Mouse (Mus musculus): ENCODE data around the gene Gucy2e. TPM values are rescaled to one million over a fixed set of nuclear protein-coding genes. Genes with fewer than 3 reads are reported as not detected.
A peak's percentile ranks its signal among the peaks of the same experiment; 100 is the strongest.

Gucy2e gene
- polyA plus RNA-seq, 1 experiment from 2014 or later: 0.04 TPM

- Histone ChIP-seq H3K4me3 (ENCODE audit: low read depth, low read length) (no peak overlapping the region), H3K4me2 (replicated peaks; ENCODE audit: low read depth) (no peak overlapping the region), H3K27me3 (ENCODE audit: control insufficient read depth, insufficient read depth, low read length) (no peaks in the 10 kb centered on the region), H3K4me1 (replicated peaks; ENCODE audit: control insufficient read depth, insufficient read depth) (no peaks in the 10 kb centered on the region), H3K9me3 (ENCODE audit: control insufficient read depth, low read length) (no peaks in the 10 kb centered on the region), H3K36me3 (ENCODE audit: control insufficient read depth, insufficient read depth, low read length) (no peaks in the 10 kb centered on the region), H3K9ac (ENCODE audit: low read length) (no peak overlapping the region), H3K27ac (replicated peaks) (no peak overlapping the region)
- TF ChIP-seq EP300 (optimal IDR thresholded peaks at IDR 0.05) (no peak), CTCF (IDR thresholded peaks at IDR 0.05; ENCODE audit: low read depth) (no peak)
- no peak for ATAC-seq (ENCODE audit: low FRiP score, low TSS enrichment)
- WGBS: 69% methylated on average over 13 of the region's 13 CpGs
- DNase-seq (ENCODE audit: low spot score): no peak
Observed at GRCm38 (mm10) chr11:69268100-69268499, 31.3 kb upstream of the Gucy2e start.

- no peak overlapping the region for H3K27ac ChIP-seq (replicated peaks)
- H3K4me3 ChIP-seq (ENCODE audit: low read depth, low read length): no peak overlapping the region
- no peaks in the 10 kb centered on the region for H3K4me1 ChIP-seq (replicated peaks; ENCODE audit: control insufficient read depth, insufficient read depth)
- ATAC-seq (ENCODE audit: low FRiP score, low TSS enrichment) (0 out of 2 replicates have a peak, but pooled peaks have one; percentile 31), DNase-seq (ENCODE audit: low spot score) (no peak)
- WGBS: 29% methylated on average over 7 of the region's 7 CpGs
- H3K4me2 ChIP-seq (replicated peaks; ENCODE audit: low read depth): no peak overlapping the region
- TF ChIP-seq EP300 (optimal IDR thresholded peaks at IDR 0.05) (no peak), CTCF (IDR thresholded peaks at IDR 0.05; ENCODE audit: low read depth) (peak; percentile 69)
- H3K27me3 ChIP-seq (ENCODE audit: control insufficient read depth, insufficient read depth, low read length): no peaks in the 10 kb centered on the region
- no peak overlapping the region for H3K9ac ChIP-seq (ENCODE audit: low read length)
- no peaks in the 10 kb centered on the region for H3K9me3 ChIP-seq (ENCODE audit: control insufficient read depth, low read length)
- H3K36me3 ChIP-seq (ENCODE audit: control insufficient read depth, insufficient read depth, low read length): no peaks in the 10 kb centered on the region
Observed at GRCm38 (mm10) chr11:69267341-69267740, 30.5 kb upstream of the Gucy2e start.

- 0 out of 2 replicates have a peak overlapping the region, but pooled peaks have one; percentile 21 for H3K4me2 ChIP-seq (replicated peaks; ENCODE audit: low read depth)
- H3K4me3 ChIP-seq (ENCODE audit: low read depth, low read length): no peak overlapping the region
- 18% methylated on average over 10 of the region's 10 CpGs for WGBS
- no peak for TF ChIP-seq CTCF (IDR thresholded peaks at IDR 0.05; ENCODE audit: low read depth)
- TF ChIP-seq EP300 (optimal IDR thresholded peaks at IDR 0.05): no peak
- ATAC-seq (ENCODE audit: low FRiP score, low TSS enrichment): no peak; the same call in 1 of the 2 replicates
- H3K36me3 ChIP-seq (ENCODE audit: control insufficient read depth, insufficient read depth, low read length): no peaks in the 10 kb centered on the region
- no peaks in the 10 kb centered on the region for H3K9me3 ChIP-seq (ENCODE audit: control insufficient read depth, low read length)
- no peaks in the 10 kb centered on the region for H3K27me3 ChIP-seq (ENCODE audit: control insufficient read depth, insufficient read depth, low read length)
- no peak for DNase-seq (ENCODE audit: low spot score)
- H3K4me1 ChIP-seq (replicated peaks; ENCODE audit: control insufficient read depth, insufficient read depth): no peaks in the 10 kb centered on the region
- no peak overlapping the region for H3K9ac ChIP-seq (ENCODE audit: low read length)
- H3K27ac ChIP-seq (replicated peaks): no peak overlapping the region
Observed at GRCm38 (mm10) chr11:69266253-69266652, 29.4 kb upstream of the Gucy2e start.

GRCm38 (mm10) chr11:69265410-69265809 lies 28.6 kb upstream of the Gucy2e start:
- Histone ChIP-seq H3K4me3 (ENCODE audit: low read depth, low read length) (no peak overlapping the region), H3K27ac (replicated peaks) (no peak overlapping the region), H3K36me3 (ENCODE audit: control insufficient read depth, insufficient read depth, low read length) (no peaks in the 10 kb centered on the region), H3K9ac (ENCODE audit: low read length) (no peak overlapping the region), H3K4me2 (replicated peaks; ENCODE audit: low read depth) (no peak overlapping the region), H3K9me3 (ENCODE audit: control insufficient read depth, low read length) (no peaks in the 10 kb centered on the region), H3K4me1 (replicated peaks; ENCODE audit: control insufficient read depth, insufficient read depth) (no peaks in the 10 kb centered on the region), H3K27me3 (ENCODE audit: control insufficient read depth, insufficient read depth, low read length) (no peaks in the 10 kb centered on the region)
- TF ChIP-seq CTCF (IDR thresholded peaks at IDR 0.05; ENCODE audit: low read depth): no peak
- no peak for TF ChIP-seq EP300 (optimal IDR thresholded peaks at IDR 0.05)
- ATAC-seq (ENCODE audit: low FRiP score, low TSS enrichment): no peak
- 69% methylated on average over 9 of the region's 9 CpGs for WGBS
- DNase-seq (ENCODE audit: low spot score): no peak

GRCm38 (mm10) chr11:69264276-69264675 lies 27.4 kb upstream of the Gucy2e start:
- no peaks in the 10 kb centered on the region for H3K36me3 ChIP-seq (ENCODE audit: control insufficient read depth, insufficient read depth, low read length)
- no peak for TF ChIP-seq EP300 (optimal IDR thresholded peaks at IDR 0.05)
- no peak for TF ChIP-seq CTCF (IDR thresholded peaks at IDR 0.05; ENCODE audit: low read depth)
- no peak overlapping the region for H3K9ac ChIP-seq (ENCODE audit: low read length)
- DNase-seq (ENCODE audit: low spot score) (no peak), ATAC-seq (ENCODE audit: low FRiP score, low TSS enrichment) (no peak)
- H3K4me2 ChIP-seq (replicated peaks; ENCODE audit: low read depth): no peak overlapping the region
- no peaks in the 10 kb centered on the region for H3K4me1 ChIP-seq (replicated peaks; ENCODE audit: control insufficient read depth, insufficient read depth)
- 47% methylated on average over 2 of the region's 2 CpGs for WGBS
- H3K4me3 ChIP-seq (ENCODE audit: low read depth, low read length): no peak overlapping the region
- H3K9me3 ChIP-seq (ENCODE audit: control insufficient read depth, low read length): no peaks in the 10 kb centered on the region
- H3K27me3 ChIP-seq (ENCODE audit: control insufficient read depth, insufficient read depth, low read length): no peaks in the 10 kb centered on the region
- H3K27ac ChIP-seq (replicated peaks): no peak overlapping the region

GRCm38 (mm10) chr11:69260111-69260510 lies 23.3 kb upstream of the Gucy2e start:
- H3K27ac ChIP-seq (replicated peaks): no peak overlapping the region
- H3K27me3 ChIP-seq (ENCODE audit: control insufficient read depth, insufficient read depth, low read length): no peaks in the 10 kb centered on the region
- WGBS: 73% methylated on average over 1 of the region's 1 CpGs
- H3K4me3 ChIP-seq (ENCODE audit: low read depth, low read length): no peak overlapping the region
- no peaks in the 10 kb centered on the region for H3K4me1 ChIP-seq (replicated peaks; ENCODE audit: control insufficient read depth, insufficient read depth)
- no peaks in the 10 kb centered on the region for H3K36me3 ChIP-seq (ENCODE audit: control insufficient read depth, insufficient read depth, low read length)
- ATAC-seq (ENCODE audit: low FRiP score, low TSS enrichment) (no peak), DNase-seq (ENCODE audit: low spot score) (no peak)
- no peak overlapping the region for H3K4me2 ChIP-seq (replicated peaks; ENCODE audit: low read depth)
- TF ChIP-seq EP300 (optimal IDR thresholded peaks at IDR 0.05) (no peak), CTCF (IDR thresholded peaks at IDR 0.05; ENCODE audit: low read depth) (no peak)
- no peaks in the 10 kb centered on the region for H3K9me3 ChIP-seq (ENCODE audit: control insufficient read depth, low read length)
- no peak overlapping the region for H3K9ac ChIP-seq (ENCODE audit: low read length)

Data from stomach, postnatal 0 days (tissue).